Mouse (Mus musculus): ENCODE data around the gene Olfr1086. TPM values are rescaled to one million over a fixed set of nuclear protein-coding genes. Genes with fewer than 3 reads are reported as not detected.

The Olfr1086 gene
- total RNA-seq (2023): not detected

DNA sequence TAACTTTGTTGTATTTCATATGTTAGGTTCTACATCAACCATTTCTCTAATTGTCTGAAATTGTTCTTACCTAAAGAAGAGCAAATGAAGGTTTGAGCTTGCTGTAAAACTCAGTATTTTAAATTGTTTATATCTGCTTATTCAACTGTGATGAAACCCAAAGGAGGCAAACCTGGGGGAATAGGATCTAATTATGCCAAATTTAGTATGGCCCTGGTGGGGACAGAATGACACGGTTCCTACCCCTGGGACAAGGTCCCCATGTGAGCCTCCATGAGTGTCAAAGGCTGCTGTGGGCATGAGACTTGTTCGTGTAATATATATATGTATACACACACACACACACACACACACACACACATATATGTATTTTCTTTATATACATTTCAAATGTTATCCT, at the start of gene Olfr1086:
Gene Olfr1086 (minus strand): TSS at position 101 of the 400 bp plus-strand sequence.

DNA sequence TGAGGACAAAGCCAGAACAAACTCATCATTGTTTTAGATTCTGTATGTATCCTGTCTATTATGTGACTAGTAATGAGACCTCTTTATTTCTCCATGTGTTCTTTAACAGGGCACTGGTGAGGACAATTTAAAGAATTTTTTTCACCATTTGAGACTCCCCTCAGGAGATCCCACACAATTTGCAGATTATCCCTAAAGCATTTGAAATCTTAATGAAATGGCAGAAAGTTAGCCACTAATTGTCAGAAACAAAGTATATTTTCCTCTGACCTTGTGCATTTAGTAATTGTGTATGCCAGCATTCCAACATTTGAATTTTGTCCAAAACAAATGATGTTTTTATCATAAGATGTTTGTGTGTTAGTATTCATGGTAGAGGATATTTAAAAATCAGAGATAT, 18.4 kb upstream of the Olfr1086 start, which contains the start of gene Olfr1087:
Gene Olfr1087 (minus strand): TSS at position 101 of the 400 bp plus-strand sequence.

DNA sequence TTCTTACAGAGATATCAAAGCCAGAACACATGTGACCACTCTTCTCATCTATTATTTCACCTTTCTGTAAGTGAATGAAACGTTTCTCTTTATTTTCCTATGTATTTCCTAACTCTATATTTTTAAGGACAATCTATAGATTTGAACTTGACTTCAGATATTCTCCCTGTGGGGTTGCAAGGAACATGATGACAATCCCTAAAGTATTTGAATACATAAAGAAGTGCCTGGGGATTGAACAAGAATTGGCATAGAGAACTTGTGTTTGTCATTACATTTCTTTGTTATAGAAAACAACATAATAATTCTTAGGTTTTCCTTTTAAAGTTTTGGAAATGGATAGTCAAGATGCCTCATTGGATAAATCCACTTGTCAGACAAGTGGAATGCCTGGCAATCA, 18.0 kb downstream of the Olfr1086 start, which contains the start of gene Olfr1085:
Gene Olfr1085 (minus strand): TSS at position 101 of the 400 bp plus-strand sequence.

DNA sequence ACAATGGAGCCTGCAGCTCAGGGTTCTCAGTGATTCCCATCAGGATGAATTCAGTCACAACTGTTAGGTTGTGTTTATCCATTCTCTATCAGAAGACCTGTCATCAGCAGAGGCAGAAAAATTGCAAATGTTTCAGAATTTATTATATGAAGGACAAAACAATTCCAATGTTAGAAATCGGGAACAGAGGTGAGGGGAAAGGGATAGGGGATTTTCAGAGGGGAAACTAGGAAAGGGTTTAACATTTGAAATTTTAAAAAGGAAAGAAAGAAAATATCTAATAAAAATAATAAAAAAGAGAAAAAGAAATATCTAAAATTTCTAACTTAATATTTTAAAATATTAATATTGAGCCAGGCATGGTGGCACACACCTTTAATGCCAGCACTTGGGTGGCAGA, 40.3 kb downstream of the Olfr1086 start, which contains the start of gene Olfr1084:
Gene Olfr1084 (minus strand): TSS at position 101 of the 400 bp plus-strand sequence.

Other genes starting within 250 kb of the Olfr1086 start
- gene Olfr1065, start 229.5 kb downstream of the Olfr1086 start, total RNA-seq (2023): not detected
- gene Olfr1066, start 223.8 kb downstream of the Olfr1086 start, total RNA-seq (2023): not detected
- not detected for gene Olfr228, start 192.7 kb downstream of the Olfr1086 start, total RNA-seq (2023)
- gene Olfr1076, start 171.6 kb downstream of the Olfr1086 start, total RNA-seq (2023): not detected
- gene Olfr1079, start 137.6 kb downstream of the Olfr1086 start, total RNA-seq (2023): not detected
- gene Olfr1080, start 121.9 kb downstream of the Olfr1086 start, total RNA-seq (2023): not detected
- gene Olfr1082, start 81.1 kb downstream of the Olfr1086 start, total RNA-seq (2023): not detected
- gene Olfr1084, start 40.4 kb downstream of the Olfr1086 start, total RNA-seq (2023): not detected
- not detected for gene Olfr1085, start 18.1 kb downstream of the Olfr1086 start, total RNA-seq (2023)
- not detected for gene Olfr1087, start 18.3 kb upstream of the Olfr1086 start, total RNA-seq (2023)
- not detected for gene Olfr1089, start 53.6 kb upstream of the Olfr1086 start, total RNA-seq (2023)
- gene Olfr1090, start 78.9 kb upstream of the Olfr1086 start, total RNA-seq (2023): not detected
- not detected for gene Olfr1093, start 102.4 kb upstream of the Olfr1086 start, total RNA-seq (2023)
- gene Olfr141, start 129.9 kb upstream of the Olfr1086 start, total RNA-seq (2023): not detected
- gene Olfr1094, start 144.6 kb upstream of the Olfr1086 start, total RNA-seq (2023): not detected
- gene Olfr1095, start 171.6 kb upstream of the Olfr1086 start, total RNA-seq (2023): not detected
- gene Gm13723, start 194.7 kb upstream of the Olfr1086 start, total RNA-seq (2023): not detected
- gene Olfr1097, start 212.1 kb upstream of the Olfr1086 start, total RNA-seq (2023): not detected
- gene Olfr1098, start 244.5 kb upstream of the Olfr1086 start, total RNA-seq (2023): not detected